In genomic region chr12:21472487-21472886, GRCm38 (mm10) we compare ENCODE assay signal across 8 mouse cellular contexts. TPM values are rescaled to one million over a fixed set of nuclear protein-coding genes. Genes with fewer than 3 reads are reported as not detected.
DNase-seq lines count a peak whose midpoint lies in the region; ATAC-seq and TF ChIP-seq lines count a peak whose summit lies in the region.

No protein-coding gene starts in this region.

- H3K79me2 ChIP-seq in myocyte (ENCODE audit: control insufficient read depth, insufficient read depth): no peaks in the 10 kb centered on the region

- ATAC-seq in kidney, embryonic 15.5 days (replicated peaks; ENCODE audit: low FRiP score): no peak

- peak; percentile 19 for DNase-seq in kidney, adult 11 months
- peak; percentile 91 for DNase-seq in Muller cell, postnatal 12 days (ENCODE audit: inconsistent ontology term)
- DNase-seq in frontal cortex, postnatal 36 days (ENCODE audit: low spot score in 2 of 2): peak; percentile 5 to 50
- DNase-seq in kidney, adult 8-10 months: peak; percentile 19 to 36
- no peak for DNase-seq in urinary bladder, postnatal 10 days (ENCODE audit: low spot score)
- no peak for DNase-seq in hindbrain, embryonic 10.5 days (ENCODE audit: low spot score)

- H3K9me3 ChIP-seq in kidney, embryonic 15.5 days (replicated peaks): no peaks in the 10 kb centered on the region
- H3K9me3 ChIP-seq in hindbrain, embryonic 10.5 days: no peaks in the 10 kb centered on the region

- WGBS in kidney, embryonic 15.5 days: 56% methylated on average over 4 of the region's 4 CpGs
- WGBS in hindbrain, embryonic 10.5 days: 64% methylated on average over 4 of the region's 4 CpGs

- H3K4me1 ChIP-seq in kidney, embryonic 15.5 days: no peaks in the 10 kb centered on the region
- no peaks in the 10 kb centered on the region for H3K4me1 ChIP-seq in hindbrain, embryonic 10.5 days (replicated peaks)

- H3K27ac ChIP-seq in kidney, embryonic 15.5 days: no peak overlapping the region
- no peak overlapping the region for H3K27ac ChIP-seq in hindbrain, embryonic 10.5 days

- no peaks in the 10 kb centered on the region for H3K27me3 ChIP-seq in kidney, embryonic 15.5 days
- H3K27me3 ChIP-seq in myocyte (ENCODE audit: control insufficient read depth, insufficient read depth, insufficient read length): no peaks in the 10 kb centered on the region
- H3K27me3 ChIP-seq in hindbrain, embryonic 10.5 days (ENCODE audit: insufficient read depth, poor library complexity, severe bottlenecking): no peaks in the 10 kb centered on the region

- TF ChIP-seq POLR2A in myocyte (IDR thresholded peaks at IDR 0.05; ENCODE audit: insufficient read length, low read depth): no peak

- H3K4me2 ChIP-seq in kidney, embryonic 15.5 days: no peak overlapping the region
- H3K4me2 ChIP-seq in myocyte (ENCODE audit: low read depth): no peak overlapping the region

- H3K4me3 ChIP-seq in kidney, embryonic 15.5 days (replicated peaks): no peak overlapping the region
- no peak overlapping the region for H3K4me3 ChIP-seq in myocyte
- H3K4me3 ChIP-seq in hindbrain, embryonic 10.5 days: no peak overlapping the region

- H3K36me3 ChIP-seq in kidney, embryonic 15.5 days: no peaks in the 10 kb centered on the region
- no peaks in the 10 kb centered on the region for H3K36me3 ChIP-seq in myocyte (ENCODE audit: control insufficient read depth, insufficient read depth)
- H3K36me3 ChIP-seq in hindbrain, embryonic 10.5 days: no peaks in the 10 kb centered on the region

- H3K9ac ChIP-seq in kidney, embryonic 15.5 days: no peak overlapping the region

- no peak overlapping the region for H3ac ChIP-seq in myocyte (ENCODE audit: control insufficient read depth, insufficient read length)

TF ChIP-seq in myocyte, 11 proteins besides CTCF, POLR2A, EP300 and RAD21:
- no peak for TF ChIP-seq POLR2AphosphoS2 (IDR thresholded peaks at IDR 0.05; ENCODE audit: insufficient read length, low read depth)
- TF ChIP-seq TCF3 (IDR thresholded peaks at IDR 0.05; ENCODE audit: insufficient read length, low read depth): no peak
- no peak for TF ChIP-seq REST (IDR thresholded peaks at IDR 0.05; ENCODE audit: insufficient read depth, insufficient read length)
- no peak for TF ChIP-seq CEBPB (IDR thresholded peaks at IDR 0.05; ENCODE audit: insufficient read depth, poor library complexity, severe bottlenecking)
- no peak for TF ChIP-seq USF1 (IDR thresholded peaks at IDR 0.05; ENCODE audit: low read depth)
- TF ChIP-seq SRF (IDR thresholded peaks at IDR 0.05; ENCODE audit: control insufficient read depth, insufficient read length, low read depth): peak; percentile 90
- no peak for TF ChIP-seq TCF12 (IDR thresholded peaks at IDR 0.05; ENCODE audit: insufficient read depth, poor library complexity, severe bottlenecking)
- TF ChIP-seq E2F4 (IDR thresholded peaks at IDR 0.05; ENCODE audit: insufficient read depth): no peak
- no peak for TF ChIP-seq MYOG (IDR thresholded peaks at IDR 0.05; ENCODE audit: control insufficient read depth in 1 of 3, insufficient read depth in 1 of 3, insufficient read length in 2 of 3, low read depth in 2 of 3)

RNA-seq across cellular contexts. Expression of gene Ywhaq, which starts 55.0 kb away (rescaled TPM):
- polyA plus RNA-seq in kidney, embryonic 15.5 days (2015; fragmentation: Nextera tagmentation; extraction: Ambion mirVana): 741 and 774 TPM in 2 replicates
- polyA plus RNA-seq in myocyte (2012; fragmentation: generic; extraction: Trizol): 156 TPM
- polyA plus RNA-seq in hindbrain, embryonic 10.5 days (2016; fragmentation: Nextera tagmentation; extraction: Ambion mirVana): 1,017 and 1,052 TPM in 2 replicates

Comparison
In these comparisons a context has a peak if more than half of its experiments do, and no peak if none do; other contexts are left out.
1. DNase-seq: peak in kidney, adult 11 months (single experiment), Muller cell, postnatal 12 days (single experiment), frontal cortex, postnatal 36 days (2 of 2) and kidney, adult 8-10 months (2 of 2); none in urinary bladder, postnatal 10 days (single experiment) and hindbrain, embryonic 10.5 days (single experiment).